Mouse (Mus musculus): Measurements from ENCODE around the gene Erc2. TPM values are rescaled to one million over a fixed set of nuclear protein-coding genes. Genes with fewer than 3 reads are reported as not detected.
A peak's percentile ranks its signal among the peaks of the same experiment; 100 is the strongest.

Erc2 gene
- polyA plus RNA-seq, 1 experiment from 2014 or later = 4.3 TPM

- 69% methylated on average over 5 of the region's 5 CpGs for WGBS
- no peaks in the 10 kb centered on the region for H3K36me3 ChIP-seq (ENCODE audit: control insufficient read depth, insufficient read depth, low read length)
These were observed 153.1 kb downstream of the Erc2 start for GRCm38 (mm10) chr14:27775367-27775766.

GRCm38 (mm10) chr14:27778503-27778902, 156.3 kb downstream of the Erc2 start:
- Histone ChIP-seq H3K4me1 (ENCODE audit: control insufficient read depth, insufficient read depth, low read length) (0 out of 2 replicates have a peak, but pooled peaks cover 7% of the 10 kb centered on the region), H3K36me3 (ENCODE audit: control insufficient read depth, insufficient read depth, low read length) (no peaks in the 10 kb centered on the region), H3K9me3 (ENCODE audit: control insufficient read depth, low read length) (no peaks in the 10 kb centered on the region), H3K4me2 (ENCODE audit: low read depth, low read length) (no peak overlapping the region), H3K4me3 (ENCODE audit: low read depth, low read length) (no peak overlapping the region), H3K9ac (ENCODE audit: low read depth, low read length) (no peak overlapping the region), H3K27ac (replicated peaks; ENCODE audit: low read depth, low read length) (no peak overlapping the region), H3K27me3 (replicated peaks; ENCODE audit: control insufficient read depth, insufficient read depth, low read length) (no peaks in the 10 kb centered on the region)
- no peak for ATAC-seq (ENCODE audit: low read depth)
- DNase-seq (ENCODE audit: low spot score) = no peak
- 81% methylated on average over 8 of the region's 8 CpGs for WGBS

More at GRCm38 (mm10) chr14:27775367-27775766, 153.1 kb downstream of the Erc2 start:
- Histone ChIP-seq H3K4me3 (ENCODE audit: low read depth, low read length) (no peak overlapping the region), H3K27ac (replicated peaks; ENCODE audit: low read depth, low read length) (no peak overlapping the region), H3K27me3 (replicated peaks; ENCODE audit: control insufficient read depth, insufficient read depth, low read length) (no peaks in the 10 kb centered on the region), H3K9me3 (ENCODE audit: control insufficient read depth, low read length) (no peaks in the 10 kb centered on the region), H3K4me2 (ENCODE audit: low read depth, low read length) (no peak overlapping the region), H3K4me1 (ENCODE audit: control insufficient read depth, insufficient read depth, low read length) (0 out of 2 replicates have a peak, but pooled peaks cover 7% of the 10 kb centered on the region), H3K9ac (ENCODE audit: low read depth, low read length) (no peak overlapping the region)
- DNase-seq (ENCODE audit: low spot score) (no peak), ATAC-seq (ENCODE audit: low read depth) (no peak)

- 59% methylated on average over 2 of the region's 2 CpGs for WGBS
- no peak overlapping the region for H3K4me2 ChIP-seq (ENCODE audit: low read depth, low read length)
- H3K4me3 ChIP-seq (ENCODE audit: low read depth, low read length) = no peak overlapping the region
- no peak overlapping the region for H3K9ac ChIP-seq (ENCODE audit: low read depth, low read length)
- no peaks in the 10 kb centered on the region for H3K36me3 ChIP-seq (ENCODE audit: control insufficient read depth, insufficient read depth, low read length)
- 0 out of 2 replicates have a peak, but pooled peaks cover 7% of the 10 kb centered on the region for H3K4me1 ChIP-seq (ENCODE audit: control insufficient read depth, insufficient read depth, low read length)
- no peak for ATAC-seq (ENCODE audit: low read depth)
- no peaks in the 10 kb centered on the region for H3K27me3 ChIP-seq (replicated peaks; ENCODE audit: control insufficient read depth, insufficient read depth, low read length)
- H3K9me3 ChIP-seq (ENCODE audit: control insufficient read depth, low read length) = no peaks in the 10 kb centered on the region
- DNase-seq (ENCODE audit: low spot score) = no peak
- no peak overlapping the region for H3K27ac ChIP-seq (replicated peaks; ENCODE audit: low read depth, low read length)
These were observed 156.9 kb downstream of the Erc2 start for GRCm38 (mm10) chr14:27778982-27779701.

GRCm38 (mm10) chr14:27781221-27781620, 159.0 kb downstream of the Erc2 start:
- no peak overlapping the region for H3K27ac ChIP-seq (replicated peaks; ENCODE audit: low read depth, low read length)
- 66% methylated on average over 1 of the region's 1 CpGs for WGBS
- H3K9ac ChIP-seq (ENCODE audit: low read depth, low read length) = no peak overlapping the region
- no peaks in the 10 kb centered on the region for H3K9me3 ChIP-seq (ENCODE audit: control insufficient read depth, low read length)
- no peak overlapping the region for H3K4me2 ChIP-seq (ENCODE audit: low read depth, low read length)
- no peak for ATAC-seq (ENCODE audit: low read depth)
- H3K27me3 ChIP-seq (replicated peaks; ENCODE audit: control insufficient read depth, insufficient read depth, low read length) = no peaks in the 10 kb centered on the region
- no peaks in the 10 kb centered on the region for H3K36me3 ChIP-seq (ENCODE audit: control insufficient read depth, insufficient read depth, low read length)
- peak; percentile 33 for DNase-seq (ENCODE audit: low spot score)
- no peak overlapping the region for H3K4me3 ChIP-seq (ENCODE audit: low read depth, low read length)
- H3K4me1 ChIP-seq (ENCODE audit: control insufficient read depth, insufficient read depth, low read length) = 0 out of 2 replicates have a peak, but pooled peaks cover 7% of the 10 kb centered on the region

GRCm38 (mm10) chr14:27784826-27785225, 162.6 kb downstream of the Erc2 start:
- no peak overlapping the region for H3K4me3 ChIP-seq (ENCODE audit: low read depth, low read length)
- no peaks in the 10 kb centered on the region for H3K36me3 ChIP-seq (ENCODE audit: control insufficient read depth, insufficient read depth, low read length)
- H3K9me3 ChIP-seq (ENCODE audit: control insufficient read depth, low read length) = no peaks in the 10 kb centered on the region
- H3K27ac ChIP-seq (replicated peaks; ENCODE audit: low read depth, low read length) = no peak overlapping the region
- ATAC-seq (ENCODE audit: low read depth) (no peak), DNase-seq (ENCODE audit: low spot score) (no peak)
- no peak overlapping the region for H3K9ac ChIP-seq (ENCODE audit: low read depth, low read length)
- peaks cover 10% of the 10 kb centered on the region for H3K4me1 ChIP-seq (ENCODE audit: control insufficient read depth, insufficient read depth, low read length)
- H3K27me3 ChIP-seq (replicated peaks; ENCODE audit: control insufficient read depth, insufficient read depth, low read length) = no peaks in the 10 kb centered on the region
- 92% methylated on average over 4 of the region's 4 CpGs for WGBS
- H3K4me2 ChIP-seq (ENCODE audit: low read depth, low read length) = no peak overlapping the region

GRCm38 (mm10) chr14:27785562-27785961, 163.3 kb downstream of the Erc2 start:
- 96% methylated on average over 2 of the region's 2 CpGs for WGBS
- no peaks in the 10 kb centered on the region for H3K36me3 ChIP-seq (ENCODE audit: control insufficient read depth, insufficient read depth, low read length)
- ATAC-seq (ENCODE audit: low read depth) = no peak
- no peaks in the 10 kb centered on the region for H3K9me3 ChIP-seq (ENCODE audit: control insufficient read depth, low read length)
- no peak for DNase-seq (ENCODE audit: low spot score)
- H3K4me1 ChIP-seq (ENCODE audit: control insufficient read depth, insufficient read depth, low read length) = peaks cover 13% of the 10 kb centered on the region
- no peak overlapping the region for H3K4me3 ChIP-seq (ENCODE audit: low read depth, low read length)
- no peak overlapping the region for H3K4me2 ChIP-seq (ENCODE audit: low read depth, low read length)
- no peak overlapping the region for H3K27ac ChIP-seq (replicated peaks; ENCODE audit: low read depth, low read length)
- H3K27me3 ChIP-seq (replicated peaks; ENCODE audit: control insufficient read depth, insufficient read depth, low read length) = no peaks in the 10 kb centered on the region
- H3K9ac ChIP-seq (ENCODE audit: low read depth, low read length) = no peak overlapping the region

- Histone ChIP-seq H3K4me3 (ENCODE audit: low read depth, low read length) (no peak overlapping the region), H3K4me1 (ENCODE audit: control insufficient read depth, insufficient read depth, low read length) (peaks cover 13% of the 10 kb centered on the region), H3K9ac (ENCODE audit: low read depth, low read length) (no peak overlapping the region), H3K27me3 (replicated peaks; ENCODE audit: control insufficient read depth, insufficient read depth, low read length) (no peaks in the 10 kb centered on the region), H3K4me2 (ENCODE audit: low read depth, low read length) (no peak overlapping the region), H3K27ac (replicated peaks; ENCODE audit: low read depth, low read length) (peak overlapping the region; percentile 63; the same call in 1 of the 2 replicates), H3K36me3 (ENCODE audit: control insufficient read depth, insufficient read depth, low read length) (no peaks in the 10 kb centered on the region), H3K9me3 (ENCODE audit: control insufficient read depth, low read length) (no peaks in the 10 kb centered on the region)
- peak; percentile 60; the same call in 1 of the 2 replicates for ATAC-seq (ENCODE audit: low read depth)
- WGBS = 37% methylated on average over 6 of the region's 6 CpGs
- DNase-seq (ENCODE audit: low spot score) = peak; percentile 79
These were observed 167.1 kb downstream of the Erc2 start for GRCm38 (mm10) chr14:27789066-27789898.

- Histone ChIP-seq H3K4me1 (ENCODE audit: control insufficient read depth, insufficient read depth, low read length) (no peaks in the 10 kb centered on the region), H3K4me2 (ENCODE audit: low read depth, low read length) (no peak overlapping the region), H3K4me3 (ENCODE audit: low read depth, low read length) (no peak overlapping the region), H3K27ac (replicated peaks; ENCODE audit: low read depth, low read length) (no peak overlapping the region), H3K27me3 (replicated peaks; ENCODE audit: control insufficient read depth, insufficient read depth, low read length) (no peaks in the 10 kb centered on the region), H3K36me3 (ENCODE audit: control insufficient read depth, insufficient read depth, low read length) (no peaks in the 10 kb centered on the region), H3K9me3 (ENCODE audit: control insufficient read depth, low read length) (no peaks in the 10 kb centered on the region), H3K9ac (ENCODE audit: low read depth, low read length) (no peak overlapping the region)
- WGBS = 73% methylated on average over 11 of the region's 11 CpGs
- ATAC-seq (ENCODE audit: low read depth) (no peak), DNase-seq (ENCODE audit: low spot score) (no peak)
These were observed 176.1 kb downstream of the Erc2 start for GRCm38 (mm10) chr14:27798184-27798934.

Measured in embryonic facial prominence, embryonic 14.5 days (tissue).